Mouse (Mus musculus) right cerebral cortex, postnatal 36 days (tissue): ENCODE measurements around the gene Wfikkn1.

ENCODE experiments used
- DNase-seq, 2 experiments: peaks; one replicate each; pipeline ENCODE4 v3.0.0; 2022; ENCODE audit warnings: low spot score in 2 of 2, mixed read lengths in 1 of 2

The Wfikkn1 gene

DNA sequence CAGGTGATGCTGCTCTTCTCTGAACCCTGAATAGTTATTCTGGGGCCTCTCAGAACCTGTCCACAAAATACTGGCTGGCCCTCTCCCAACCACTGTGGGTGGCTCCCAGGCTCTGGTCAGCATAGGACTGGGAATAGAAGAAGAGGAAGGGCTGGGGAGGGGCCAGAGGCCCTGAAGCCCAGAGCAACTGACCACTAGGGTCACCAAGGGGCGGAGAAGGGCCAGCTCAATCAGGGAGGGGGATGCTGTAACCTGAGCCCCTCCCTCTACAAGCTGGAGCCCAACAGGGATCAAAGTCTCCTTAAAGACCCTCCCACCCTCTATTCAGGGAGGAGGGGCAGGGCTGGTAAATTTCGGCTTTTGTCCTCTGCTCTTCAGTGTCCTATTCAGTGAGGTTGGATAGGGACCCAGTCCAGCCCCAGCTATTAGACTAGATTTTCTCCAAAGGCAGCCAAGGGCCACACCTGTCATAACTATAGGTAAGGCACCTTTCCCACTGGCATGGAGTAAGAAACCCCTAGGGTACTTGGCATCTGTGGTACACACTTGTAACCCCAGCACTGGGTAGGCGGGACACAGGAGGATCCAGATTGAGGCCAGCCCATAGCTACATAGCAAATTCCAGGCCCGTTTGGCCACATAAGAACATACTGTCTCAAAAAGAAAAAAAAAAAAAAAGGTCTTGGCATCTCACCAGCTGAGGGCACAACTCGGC lies at the start of gene Wfikkn1:
Gene Wfikkn1 (minus strand): TSS at position 663 of the 715 bp plus-strand sequence.
- DNase-seq, result no peak

DNA sequence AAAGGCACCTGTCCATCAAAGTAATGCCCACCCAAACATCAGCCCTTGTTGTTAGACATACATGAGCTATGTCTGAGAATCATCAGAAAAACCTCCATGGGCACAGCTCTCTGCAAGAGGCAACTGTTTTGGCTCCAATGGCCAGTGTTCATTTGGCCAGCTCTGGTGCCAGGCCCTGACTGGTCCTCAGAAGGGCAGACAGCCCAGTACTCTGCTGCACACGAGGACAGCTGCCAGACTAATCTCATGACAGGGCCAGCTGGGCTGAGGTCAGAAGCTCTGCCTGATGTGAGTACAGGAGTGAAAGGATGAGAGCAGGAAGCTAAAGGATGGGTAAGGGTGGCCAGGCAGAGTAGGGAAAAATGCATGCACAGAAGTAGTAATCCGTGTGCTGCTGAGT lies 44.7 kb upstream of the Wfikkn1 start:
- peak; percentile 28 to 35 for DNase-seq

DNA sequence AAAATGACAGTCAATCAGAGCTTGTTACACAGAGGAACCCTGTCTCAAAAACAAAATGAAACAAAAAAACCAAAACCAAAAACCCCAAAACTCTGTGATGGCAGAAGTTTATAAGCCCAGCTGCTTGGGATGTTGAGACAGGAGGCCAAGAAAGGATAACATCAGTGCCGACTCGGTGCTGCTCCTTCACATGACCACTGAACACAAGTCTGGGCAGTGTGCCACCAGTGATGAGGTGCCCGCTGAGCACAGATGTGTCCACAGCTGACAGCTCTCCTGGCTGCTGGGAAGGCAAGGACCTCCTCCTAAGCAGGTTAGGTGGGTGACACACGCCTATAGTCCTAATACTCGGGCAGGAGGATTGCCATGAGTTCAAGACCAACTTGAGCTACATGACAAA lies 41.5 kb upstream of the Wfikkn1 start:
- no peak for DNase-seq

DNA sequence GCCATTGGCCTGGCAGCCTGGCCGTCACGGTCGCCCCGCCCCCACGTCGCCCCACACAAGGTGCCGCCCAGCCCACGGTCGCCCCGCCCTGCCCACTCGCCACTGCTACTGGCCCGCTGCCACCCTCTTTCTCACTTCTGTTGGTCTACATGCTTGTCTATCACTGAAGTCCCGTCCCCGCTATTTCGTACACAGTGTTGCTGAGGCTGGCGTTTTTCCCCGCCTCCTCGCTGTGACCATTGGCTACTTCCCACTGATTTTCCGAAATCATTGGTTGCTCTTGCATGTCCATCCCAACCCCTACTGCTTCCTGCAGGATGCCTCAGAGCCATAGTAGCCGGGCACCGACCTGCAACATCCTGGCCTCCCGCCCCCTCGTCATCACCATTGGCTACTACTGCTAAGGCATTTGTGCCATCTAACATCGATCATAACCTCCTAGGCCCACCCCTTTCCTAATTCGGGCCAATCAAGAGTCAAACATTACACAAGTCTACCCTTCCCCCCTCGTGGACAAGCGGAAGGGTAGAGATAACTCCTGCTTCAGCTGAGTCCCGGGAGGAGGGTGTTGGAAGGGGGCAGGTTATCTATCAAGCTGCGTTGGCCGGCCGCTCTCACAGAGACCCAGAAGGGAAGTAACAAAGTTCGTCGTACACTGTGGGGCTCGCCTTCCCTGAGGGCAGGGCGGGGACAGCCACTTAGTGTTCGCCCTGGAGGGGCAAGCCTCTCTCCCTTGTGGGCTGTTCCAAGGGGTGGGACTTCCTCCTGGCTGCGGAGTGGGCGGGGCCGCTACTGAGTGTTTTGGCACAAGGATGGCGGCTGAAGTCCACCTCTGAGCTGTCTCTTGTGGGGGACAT lies 39.4 kb upstream of the Wfikkn1 start:
- peak; percentile 100 for DNase-seq

DNA sequence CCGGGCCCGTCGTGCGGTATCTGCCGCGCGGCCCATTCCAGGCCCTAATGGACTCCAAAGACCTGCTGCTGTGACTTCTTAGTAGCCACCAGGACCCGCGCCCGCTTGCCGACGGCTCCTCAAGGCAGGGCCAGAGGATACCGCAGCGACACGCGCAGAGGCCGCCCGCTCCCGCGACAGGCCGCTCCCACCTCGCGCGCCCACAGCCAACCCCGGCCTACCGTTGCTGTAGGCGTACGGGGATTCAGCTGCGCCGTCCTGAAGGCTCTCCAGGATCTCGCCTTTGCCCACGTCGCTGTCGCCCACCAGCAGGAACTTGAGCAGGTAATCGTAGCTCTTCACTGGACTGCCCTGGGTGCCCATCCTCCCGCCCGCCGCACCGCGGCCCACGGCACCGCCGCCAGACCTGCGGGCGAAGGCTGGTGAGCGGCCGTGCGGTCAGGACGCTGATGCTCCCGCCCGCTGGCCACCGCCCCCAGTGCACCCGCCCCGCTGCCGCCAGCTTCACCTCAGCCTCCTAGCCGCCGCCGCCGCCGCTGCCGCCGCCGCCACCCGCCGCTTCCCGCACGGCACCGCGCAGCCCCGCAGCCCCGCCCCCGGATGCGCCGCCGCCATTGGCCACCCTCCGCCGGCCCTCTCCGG lies 38.6 kb upstream of the Wfikkn1 start, which contains the start of gene Rab40c:
Gene Rab40c (minus strand): TSS at position 584 of the 642 bp plus-strand sequence.
- DNase-seq, result peak; percentile 31 to 36

DNA sequence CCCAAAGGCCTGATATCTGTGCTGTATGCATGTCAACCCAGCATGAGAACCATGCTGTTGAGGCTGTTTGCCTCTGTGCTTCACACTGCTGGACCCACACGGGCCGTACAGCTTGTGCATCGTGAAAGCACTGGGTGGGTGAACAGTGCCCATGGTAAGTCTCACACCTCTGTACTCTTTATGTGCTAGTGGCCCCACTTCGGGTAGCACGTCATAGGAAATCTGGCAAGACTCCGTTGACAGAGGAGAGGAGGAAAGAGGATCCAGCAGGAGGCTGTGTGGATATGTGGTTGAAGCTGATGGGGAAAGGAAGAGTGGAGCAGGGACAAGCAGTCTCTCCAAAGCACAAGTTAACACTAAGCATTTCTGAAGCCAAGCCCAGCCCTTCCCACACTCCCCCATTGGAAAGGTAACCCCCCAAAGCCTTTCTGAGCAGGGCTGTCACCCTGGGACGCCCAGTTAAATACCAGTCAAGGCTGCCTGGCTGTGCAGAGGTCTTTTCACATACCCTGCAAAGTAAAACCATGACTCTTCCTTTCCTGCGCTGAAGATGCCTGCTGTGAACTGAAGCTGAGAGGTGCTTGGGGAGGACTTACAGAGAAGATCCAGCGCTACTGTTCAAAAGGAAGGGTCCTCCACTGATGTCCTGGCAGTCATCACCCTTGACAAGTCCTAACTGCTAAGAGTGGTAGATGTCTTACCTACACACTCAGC lies 37.5 kb upstream of the Wfikkn1 start:
- no peak for DNase-seq

DNA sequence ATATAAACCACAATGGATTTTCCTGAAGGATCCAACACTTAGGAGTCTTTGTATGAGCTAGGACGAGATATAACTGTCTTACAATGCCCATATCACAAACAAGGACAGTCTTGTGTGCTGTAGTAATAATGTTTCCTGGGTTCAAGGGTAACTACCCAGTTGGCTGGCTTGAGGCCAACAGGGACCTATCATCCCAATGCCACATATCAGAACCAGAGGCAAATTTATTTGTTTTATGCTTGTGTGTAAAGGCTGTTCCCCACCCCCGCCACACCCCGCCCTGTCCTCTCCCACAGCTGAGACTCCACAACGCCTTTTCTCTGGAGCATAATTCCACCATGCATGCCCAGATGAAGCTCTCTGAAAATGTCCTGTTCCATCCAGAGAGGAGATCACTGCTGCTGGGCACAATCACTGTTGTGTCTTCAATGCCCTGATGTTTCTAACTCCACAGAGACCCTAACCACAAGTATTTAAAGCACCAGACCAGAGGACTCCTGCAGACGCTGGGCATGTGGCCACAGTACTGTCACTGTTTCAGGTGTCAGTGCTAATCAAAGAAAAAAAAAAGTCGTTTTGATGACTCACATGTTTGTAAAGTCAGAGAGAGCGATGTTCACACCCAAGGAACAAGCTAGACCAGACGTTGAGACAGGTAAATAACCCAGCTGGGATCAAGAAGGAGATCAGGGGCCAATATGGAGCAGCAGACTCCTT lies 36.4 kb upstream of the Wfikkn1 start:
- DNase-seq, result no peak

DNA sequence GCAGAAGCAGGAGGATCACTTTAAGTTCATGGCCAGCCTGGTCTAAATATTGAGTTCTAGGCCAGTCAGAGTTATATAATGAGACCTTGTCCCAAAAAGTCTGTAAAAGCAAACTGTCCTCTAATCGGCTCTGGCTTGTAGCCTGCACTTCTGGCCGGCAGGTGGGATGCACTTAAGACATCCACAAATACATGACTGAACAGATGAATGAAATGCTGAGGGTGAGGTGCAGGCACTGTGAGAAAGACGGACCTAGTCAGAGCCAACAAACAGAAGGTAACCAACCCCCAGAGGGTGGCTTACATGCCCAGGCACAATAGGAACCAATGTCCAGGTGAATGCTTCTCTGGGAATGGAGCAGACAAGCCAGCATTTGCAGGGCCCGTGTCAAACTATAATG lies 33.6 kb upstream of the Wfikkn1 start:
- DNase-seq, result no peak

DNA sequence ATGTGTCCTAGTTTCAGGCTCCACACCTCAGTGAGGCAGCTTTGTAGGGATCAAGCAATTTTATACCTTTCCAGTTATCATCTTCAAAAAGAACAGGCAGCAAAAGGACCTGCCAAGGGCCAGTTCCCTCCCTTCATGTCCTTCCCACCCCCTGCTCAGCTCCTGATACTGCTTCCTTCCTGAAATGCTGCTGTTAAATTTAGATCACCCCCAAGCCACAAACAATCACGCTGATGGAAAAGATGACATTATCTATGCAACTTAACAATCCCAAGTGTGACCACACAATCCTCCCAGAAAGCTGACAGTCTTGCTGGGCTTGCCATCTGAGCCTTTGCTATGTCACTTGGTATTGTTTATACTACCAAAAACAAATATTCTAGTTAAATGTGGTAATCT lies 33.2 kb upstream of the Wfikkn1 start:
- no peak for DNase-seq

DNA sequence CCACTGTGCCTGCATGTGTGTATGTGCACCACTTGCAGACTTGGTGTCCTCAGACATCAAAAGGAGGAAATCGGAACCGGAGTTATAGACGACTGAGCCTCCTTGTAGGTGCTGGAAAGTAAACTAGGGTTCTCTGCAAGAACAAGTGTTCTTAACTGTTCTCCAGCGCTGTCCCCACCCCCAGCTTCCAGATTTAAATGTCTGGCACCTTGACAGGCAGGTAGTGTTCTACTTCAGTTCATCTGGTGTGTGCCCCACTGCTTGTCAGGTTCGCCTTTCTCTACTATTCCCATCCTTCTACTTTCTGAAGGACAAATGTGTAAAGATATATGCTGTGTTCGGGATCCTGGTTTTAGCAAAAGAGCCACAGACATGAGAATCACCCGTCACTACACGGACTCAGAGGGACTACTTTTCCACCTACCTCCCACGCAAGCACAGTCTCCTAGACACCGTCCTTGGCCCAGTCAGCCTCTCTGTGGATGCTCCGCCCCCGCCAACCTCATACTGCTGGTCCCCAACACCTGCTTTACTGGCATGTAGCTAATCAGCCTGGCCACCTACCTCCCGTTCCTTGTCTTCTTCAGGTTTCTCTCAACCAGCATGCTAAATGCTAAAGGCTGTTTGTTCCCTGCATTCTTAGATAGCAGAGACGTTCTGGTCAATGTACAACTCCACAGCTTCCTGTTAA lies 32.7 kb upstream of the Wfikkn1 start:
- peak; percentile 67 to 82 for DNase-seq

DNA sequence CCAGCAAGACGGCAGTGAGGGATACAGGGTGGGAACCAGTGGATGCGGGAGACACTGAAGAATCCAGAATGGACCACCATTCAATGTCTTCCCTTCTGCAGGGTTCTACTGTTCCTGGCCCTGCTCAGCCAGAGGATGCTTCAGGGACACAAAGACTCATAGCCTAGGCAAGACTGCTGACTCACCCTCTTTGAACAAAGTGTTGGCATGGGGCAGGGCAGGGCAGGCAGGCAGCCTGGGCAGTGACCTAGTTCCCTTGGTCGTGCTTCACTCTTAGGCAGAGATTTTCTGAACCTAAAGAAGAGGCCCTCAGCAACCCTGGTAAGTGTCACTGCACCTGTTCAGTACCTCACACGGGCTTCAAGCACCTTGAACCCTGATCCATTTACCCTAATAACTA lies 31.2 kb upstream of the Wfikkn1 start:
- no peak for DNase-seq

DNA sequence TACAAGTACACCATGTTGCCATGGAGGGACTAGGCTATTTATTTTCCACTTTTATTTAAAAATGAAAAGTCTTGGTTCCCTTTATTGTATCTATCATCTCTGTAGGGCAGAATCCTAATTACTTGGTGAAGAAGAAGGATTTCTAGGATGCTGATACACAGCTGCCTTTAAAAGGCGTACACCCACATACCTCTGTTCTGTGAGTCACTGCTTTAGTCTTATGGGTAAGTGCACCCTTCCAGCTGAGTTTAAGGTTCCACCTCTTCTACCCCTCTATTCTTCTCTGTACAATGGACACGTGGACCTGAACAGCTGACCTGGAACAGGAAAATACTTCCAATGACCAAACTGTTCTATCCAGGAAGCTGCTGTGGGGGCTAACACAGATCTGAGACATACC lies 27.0 kb upstream of the Wfikkn1 start:
- no peak for DNase-seq

DNA sequence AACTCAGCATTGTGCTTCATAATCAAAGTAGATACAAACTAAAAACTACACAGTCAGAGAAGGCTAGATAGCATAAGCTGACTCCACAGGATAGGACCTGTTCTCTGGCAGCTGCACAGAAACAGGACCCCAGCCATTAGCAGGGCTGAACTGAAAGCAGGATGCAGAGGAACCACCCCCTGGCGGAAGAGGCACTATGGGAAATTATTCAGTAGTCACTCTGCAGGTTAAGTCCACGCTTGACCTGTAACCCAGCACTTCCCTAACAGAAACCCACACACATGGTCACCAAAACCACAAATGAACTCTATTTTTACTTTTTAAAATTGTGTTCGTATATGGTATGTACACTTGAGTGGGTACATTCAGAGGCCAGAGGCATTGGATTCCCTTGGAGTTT lies 22.4 kb upstream of the Wfikkn1 start:
- no peak for DNase-seq

DNA sequence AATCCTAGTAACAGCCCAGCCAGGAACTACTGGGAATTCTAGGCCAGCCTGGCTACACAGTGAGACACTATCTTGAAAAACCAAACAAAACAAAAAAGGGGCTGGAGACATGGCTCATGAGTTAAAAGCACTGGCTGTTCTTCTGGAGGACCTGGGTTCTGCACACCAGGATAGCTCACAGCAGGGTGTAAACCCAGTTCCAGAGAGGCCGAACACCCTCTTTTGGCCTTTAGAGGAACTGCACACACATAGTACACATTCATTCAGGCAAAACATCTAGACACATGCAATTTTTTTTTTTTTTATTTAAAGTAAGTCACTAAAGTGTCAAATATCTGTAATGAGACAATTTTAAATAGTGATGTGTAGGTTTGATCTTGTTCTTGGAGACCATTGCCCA lies 19.5 kb upstream of the Wfikkn1 start:
- no peak for DNase-seq

DNA sequence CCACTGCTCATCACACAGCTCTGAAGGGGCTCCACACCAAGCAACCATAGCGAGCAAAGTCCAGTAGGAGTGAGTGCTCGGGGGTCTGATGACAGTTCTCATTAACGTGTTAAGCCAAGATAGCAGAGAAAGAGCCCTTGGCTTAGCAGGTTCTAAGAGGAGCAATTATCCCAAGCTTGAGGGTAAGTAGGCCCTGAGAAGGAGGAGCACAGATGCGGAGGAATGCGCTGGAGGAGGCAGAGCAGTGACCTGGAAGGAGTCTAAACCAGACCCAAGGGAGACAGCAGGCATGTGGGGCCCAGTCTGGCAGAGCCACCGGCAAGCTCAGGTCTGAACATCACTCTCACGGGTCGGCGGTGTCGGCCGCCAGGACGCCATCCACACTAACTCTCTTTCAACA lies 15.2 kb upstream of the Wfikkn1 start:
- no peak for DNase-seq

DNA sequence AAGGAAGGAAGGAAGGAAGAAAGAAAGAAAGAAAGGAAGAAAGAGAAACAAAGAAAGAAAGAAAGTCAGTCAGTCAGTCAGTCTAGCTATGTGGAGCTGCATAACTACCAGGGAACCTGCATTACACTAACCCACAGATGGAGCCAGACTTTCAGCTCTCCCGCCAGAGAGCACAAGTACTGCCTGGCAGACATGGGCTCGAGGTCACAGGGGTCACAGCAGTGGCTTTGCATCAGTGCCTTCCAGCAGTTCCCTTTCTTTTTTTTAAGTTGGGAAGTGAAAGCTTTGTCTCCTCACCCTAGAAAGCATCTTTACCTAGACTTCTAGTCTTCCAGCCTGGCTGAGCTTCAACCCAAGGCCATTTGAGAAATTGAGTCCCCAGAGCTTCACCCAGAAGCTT lies 14.8 kb upstream of the Wfikkn1 start:
- no peak for DNase-seq

DNA sequence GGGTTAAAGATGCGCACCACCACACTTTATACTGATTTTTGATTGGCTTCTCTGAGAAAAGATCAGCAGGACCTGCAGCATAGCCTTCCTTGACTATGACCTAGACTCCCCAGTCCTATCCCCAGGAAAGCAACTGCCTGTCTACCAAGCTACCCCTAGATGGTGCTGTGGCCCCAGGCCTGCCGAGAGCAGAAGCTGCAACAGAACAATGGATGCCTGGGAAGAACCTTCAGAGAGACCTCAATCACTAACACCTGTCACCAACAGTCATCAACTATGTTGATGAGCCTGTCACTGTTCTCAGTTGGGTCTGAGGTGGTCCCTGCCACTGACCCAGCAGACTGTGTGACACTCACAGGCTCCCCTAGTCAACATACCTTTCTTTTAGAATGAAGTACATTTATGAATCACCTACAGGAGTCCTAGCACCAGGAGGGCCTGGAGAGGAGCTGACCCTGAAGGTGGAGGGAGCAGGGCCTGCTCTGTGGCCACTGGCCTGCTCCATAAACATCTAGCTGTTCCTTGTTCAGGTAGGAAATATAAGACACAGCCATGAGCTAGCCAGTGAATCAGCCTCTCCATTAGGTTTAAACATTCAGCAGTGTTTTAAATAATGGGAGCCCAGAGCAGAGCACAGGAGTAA lies 13.4 kb upstream of the Wfikkn1 start:
- no peak for DNase-seq

DNA sequence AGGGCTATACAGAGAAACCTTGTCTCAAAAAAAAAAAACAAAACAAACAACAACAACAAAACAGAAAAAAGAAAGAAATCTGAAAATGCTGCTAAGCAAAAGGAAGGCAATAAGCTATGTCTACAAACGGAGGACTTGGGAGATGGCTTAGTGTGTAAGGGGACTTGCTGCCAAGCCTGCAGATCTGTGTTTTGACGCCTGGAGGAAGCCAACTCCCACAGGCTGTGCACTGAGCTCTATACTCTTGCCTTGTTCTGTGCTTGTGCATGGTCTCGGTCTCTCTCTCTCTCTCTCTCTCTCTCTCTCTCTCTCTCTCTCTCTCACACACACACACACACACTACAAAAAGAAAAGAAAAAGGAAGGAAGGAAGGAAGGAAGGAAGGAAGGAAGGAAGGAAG lies 8.2 kb upstream of the Wfikkn1 start:
- no peak for DNase-seq

DNA sequence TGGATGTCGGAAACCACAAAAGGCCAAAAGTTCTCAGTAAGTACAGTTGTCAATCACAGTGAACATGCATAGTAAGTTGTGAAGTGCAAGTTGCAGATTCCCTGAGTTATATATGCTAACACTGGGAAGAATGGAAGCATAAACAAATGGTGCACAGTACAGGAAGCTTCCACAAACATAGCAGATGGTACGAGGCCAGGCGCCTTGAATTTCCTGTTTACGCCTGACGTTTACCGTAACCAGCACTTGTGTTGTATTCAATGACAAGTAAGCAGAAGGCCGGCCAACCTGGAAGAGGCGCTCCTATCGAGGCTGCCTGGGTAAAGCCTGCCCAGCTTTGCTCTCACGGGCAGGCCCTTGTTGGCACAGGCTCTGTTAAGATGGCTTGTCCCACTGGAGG lies 6.8 kb upstream of the Wfikkn1 start:
- no peak for DNase-seq

DNA sequence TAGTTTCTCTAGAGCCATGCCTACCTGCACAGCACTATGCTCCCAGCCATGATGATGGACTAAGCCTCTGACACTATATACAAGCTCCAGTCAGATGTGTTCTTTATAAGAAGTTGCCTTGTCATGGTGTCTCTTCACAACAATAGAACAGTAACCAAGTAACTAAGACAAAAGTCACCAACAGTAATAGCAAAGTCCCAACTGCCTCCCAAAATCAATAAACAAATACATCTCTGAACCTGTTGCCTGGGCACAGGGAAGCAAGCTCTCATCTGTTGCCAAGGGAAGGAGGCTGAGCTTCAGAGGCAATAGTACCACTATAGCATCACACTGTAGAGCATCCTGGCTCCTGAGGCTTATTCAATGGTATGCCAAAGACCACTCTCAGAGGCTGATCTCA lies 6.1 kb upstream of the Wfikkn1 start:
- no peak for DNase-seq
